Mouse (Mus musculus): Measurements from ENCODE around the gene Ick. TPM values are rescaled to one million over a fixed set of nuclear protein-coding genes. Genes with fewer than 3 reads are reported as not detected.

Ick gene
- total and polyA plus RNA-seq, 3 experiments, result 6.1 to 16.1 TPM; not detected in 1

DNA sequence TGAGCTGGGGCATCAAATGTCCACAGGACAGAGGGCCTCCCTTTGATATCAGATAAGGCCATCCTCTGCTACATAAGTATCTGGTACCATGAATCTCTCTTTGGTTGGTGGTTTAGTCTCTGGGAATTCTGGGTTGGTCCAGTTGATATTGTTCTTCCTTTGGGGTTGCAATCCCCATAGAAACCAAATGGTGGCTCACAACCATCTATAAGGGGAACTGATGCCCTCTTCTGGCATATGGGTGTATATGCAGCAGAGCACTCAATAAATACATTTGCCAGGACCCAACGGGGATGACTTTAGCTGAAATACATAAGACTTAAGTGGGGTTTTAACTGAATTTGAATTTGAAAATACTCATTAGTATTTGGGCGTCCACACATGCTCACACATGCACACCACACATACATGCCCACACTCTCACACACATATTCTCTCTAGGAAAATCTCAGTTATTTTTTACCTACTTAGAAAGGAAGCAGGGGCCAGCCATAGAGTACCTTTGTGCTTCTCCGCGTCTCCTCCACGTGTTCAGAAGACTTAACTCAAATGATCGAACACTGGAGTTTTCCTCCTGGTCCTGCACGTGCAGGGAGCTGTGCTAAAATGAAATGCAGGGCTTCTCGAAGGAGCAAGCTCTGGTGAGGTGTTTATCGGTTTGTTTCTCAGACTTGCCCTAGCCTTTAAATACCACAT is 85.1 kb downstream of the Ick start (continued):
- TF ChIP-seq SMC3 (IDR thresholded peaks at IDR 0.05; ENCODE audit: low read depth, low read length) (peak; percentile 78), ZKSCAN1 (IDR thresholded peaks at IDR 0.05; ENCODE audit: low read depth, low read length) (no peak), JUND (IDR thresholded peaks at IDR 0.05; ENCODE audit: low read depth, low read length) (no peak), MAFK (IDR thresholded peaks at IDR 0.05; ENCODE audit: borderline replicate concordance, low read depth, low read length) (no peak), USF1 (IDR thresholded peaks at IDR 0.05; ENCODE audit: low read depth, low read length) (no peak), RAD21 (IDR thresholded peaks at IDR 0.05; ENCODE audit: low read depth, low read length) (peak; percentile 47), MXI1 (IDR thresholded peaks at IDR 0.05; ENCODE audit: low read depth, low read length) (no peak), POLR2AphosphoS5 (IDR thresholded peaks at IDR 0.05; ENCODE audit: borderline replicate concordance, low read depth, low read length) (no peak), POLR2AphosphoS2 (IDR thresholded peaks at IDR 0.05; ENCODE audit: low read length) (no peak), HCFC1 (IDR thresholded peaks at IDR 0.05; ENCODE audit: low read depth, low read length) (no peak), ZC3H11A (IDR thresholded peaks at IDR 0.05; ENCODE audit: low read depth, low read length) (peak; percentile 22; the same call in 1 of the 2 replicates), MAX (IDR thresholded peaks at IDR 0.05; ENCODE audit: low read length) (peak; percentile 32; the same call in 1 of the 2 replicates)

- peaks cover 0 to 11% of the 10 kb centered on the region in 2 experiments; a peak in 2 of 4 replicates for H3K4me1 ChIP-seq (ENCODE audit: control insufficient read depth in 1 of 2, insufficient read depth in 2 of 2, low read length in 2 of 2)
- H3K36me3 ChIP-seq (ENCODE audit: control insufficient read depth in 1 of 2, insufficient read depth in 2 of 2, low read length in 2 of 2), result peaks cover 0 to 9% of the 10 kb centered on the region in 2 experiments; a peak in 2 of 4 replicates
- H3K79me2 ChIP-seq (ENCODE audit: control insufficient read depth, insufficient read depth, low read length, poor library complexity), result no peaks in the 10 kb centered on the region
- TF ChIP-seq NELFE (IDR thresholded peaks at IDR 0.05; ENCODE audit: low read depth, low read length) (no peak), USF1 (IDR thresholded peaks at IDR 0.05; ENCODE audit: low read depth, low read length) (no peak), CTCF (IDR thresholded peaks at IDR 0.05 in 2 of 3, conservative IDR thresholded peaks at IDR 0.05 in 1 of 3; ENCODE audit: control insufficient read depth in 1 of 3, insufficient read depth in 1 of 3, low read depth in 2 of 3, low read length in 3 of 3, poor library complexity in 1 of 3, severe bottlenecking in 1 of 3) (no peak), USF2 (IDR thresholded peaks at IDR 0.05; ENCODE audit: borderline replicate concordance in 1 of 2, insufficient read depth in 1 of 2, low read depth in 1 of 2, low read length in 2 of 2) (no peak)
- DNase-seq (ENCODE audit: low read depth, low spot score), result no peak
- no peak overlapping the region for H3K27ac ChIP-seq (ENCODE audit: control insufficient read depth, low read depth, low read length)
- no peaks in the 10 kb centered on the region for H3K9me3 ChIP-seq (replicated peaks; ENCODE audit: insufficient read depth, low read length)
- no peak overlapping the region for H3K9ac ChIP-seq (ENCODE audit: control insufficient read depth, low read depth, low read length, poor library complexity, severe bottlenecking)
- no peaks in the 10 kb centered on the region for H3K27me3 ChIP-seq (ENCODE audit: control insufficient read depth in 1 of 2, insufficient read depth in 2 of 2, low read length in 2 of 2)
- H3K4me3 ChIP-seq (ENCODE audit: control insufficient read depth in 1 of 2, insufficient read depth in 1 of 2, low read depth in 2 of 2, low read length in 2 of 2), result no peak overlapping the region
Observed at GRCm38 (mm10) chr9:78195034-78195433, 86.0 kb downstream of the Ick start.

GRCm38 (mm10) chr9:78197801-78198200 is 88.8 kb downstream of the Ick start:
- Histone ChIP-seq H3K4me3 (ENCODE audit: control insufficient read depth in 1 of 2, insufficient read depth in 1 of 2, low read depth in 2 of 2, low read length in 2 of 2) (no peak overlapping the region), H3K4me1 (ENCODE audit: control insufficient read depth in 1 of 2, insufficient read depth in 2 of 2, low read length in 2 of 2) (0 out of 4 replicates have a peak, but pooled peaks cover 0 to 3% of the 10 kb centered on the region in 2 experiments), H3K9me3 (replicated peaks; ENCODE audit: insufficient read depth, low read length) (no peaks in the 10 kb centered on the region), H3K36me3 (ENCODE audit: control insufficient read depth in 1 of 2, insufficient read depth in 2 of 2, low read length in 2 of 2) (peaks cover 0 to 3% of the 10 kb centered on the region in 2 experiments; a peak in 2 of 4 replicates), H3K27ac (ENCODE audit: control insufficient read depth, low read depth, low read length) (no peak overlapping the region), H3K9ac (ENCODE audit: control insufficient read depth, low read depth, low read length, poor library complexity, severe bottlenecking) (no peak overlapping the region), H3K79me2 (ENCODE audit: control insufficient read depth, insufficient read depth, low read length, poor library complexity) (no peaks in the 10 kb centered on the region), H3K27me3 (ENCODE audit: control insufficient read depth in 1 of 2, insufficient read depth in 2 of 2, low read length in 2 of 2) (no peaks in the 10 kb centered on the region)
- no peak for DNase-seq (ENCODE audit: low read depth, low spot score)
- TF ChIP-seq GABPA (IDR thresholded peaks at IDR 0.05; ENCODE audit: low read depth, low read length) (no peak), KAT2A (conservative IDR thresholded peaks at IDR 0.05; ENCODE audit: low read depth, low read length) (no peak), TAL1 (IDR thresholded peaks at IDR 0.05; ENCODE audit: low read length) (no peak), SIN3A (IDR thresholded peaks at IDR 0.05; ENCODE audit: low read length) (no peak), USF2 (IDR thresholded peaks at IDR 0.05; ENCODE audit: borderline replicate concordance in 1 of 2, insufficient read depth in 1 of 2, low read depth in 1 of 2, low read length in 2 of 2) (no peak), EP300 (IDR thresholded peaks at IDR 0.05; ENCODE audit: low read depth in 1 of 2, low read length in 2 of 2) (no peak), POLR2AphosphoS5 (IDR thresholded peaks at IDR 0.05; ENCODE audit: borderline replicate concordance, low read depth, low read length) (no peak), TCF12 (IDR thresholded peaks at IDR 0.05; ENCODE audit: low read depth, low read length) (no peak), ELF1 (IDR thresholded peaks at IDR 0.05; ENCODE audit: low read depth, low read length) (no peak)

Measured in MEL (cell line).